Mouse (Mus musculus): ENCODE results near the gene Enthd1.

Gene Enthd1

GRCm38 (mm10) chr15:80490151-80490550 is 74.8 kb downstream of the Enthd1 start:
- no peak for DNase-seq (ENCODE audit: low read depth in 1 of 2, low spot score in 2 of 2)

GRCm38 (mm10) chr15:80488658-80489057 is 76.3 kb downstream of the Enthd1 start:
- no peak for DNase-seq (ENCODE audit: low read depth in 1 of 2, low spot score in 2 of 2)

- DNase-seq (ENCODE audit: low read depth in 1 of 2, low spot score in 2 of 2): no peak
These were observed 79.4 kb downstream of the Enthd1 start for GRCm38 (mm10) chr15:80485601-80486000.

- no peak for DNase-seq (ENCODE audit: low read depth in 1 of 2, low spot score in 2 of 2)
These were observed 81.8 kb downstream of the Enthd1 start for GRCm38 (mm10) chr15:80483041-80483705.

- DNase-seq (ENCODE audit: low read depth in 1 of 2, low spot score in 2 of 2): no peak
These were observed 82.6 kb downstream of the Enthd1 start for GRCm38 (mm10) chr15:80482348-80482747.

GRCm38 (mm10) chr15:80474429-80475002 is 90.4 kb downstream of the Enthd1 start:
- no peak for DNase-seq (ENCODE audit: low read depth in 1 of 2, low spot score in 2 of 2)

GRCm38 (mm10) chr15:80467876-80468275 is 97.1 kb downstream of the Enthd1 start:
- no peak for DNase-seq (ENCODE audit: low read depth in 1 of 2, low spot score in 2 of 2)

- DNase-seq (ENCODE audit: low read depth in 1 of 2, low spot score in 2 of 2): no peak
These were observed 102.8 kb downstream of the Enthd1 start for GRCm38 (mm10) chr15:80462106-80462505.

GRCm38 (mm10) chr15:80461446-80461845 is 103.5 kb downstream of the Enthd1 start:
- no peak for DNase-seq (ENCODE audit: low read depth in 1 of 2, low spot score in 2 of 2)

GRCm38 (mm10) chr15:80460011-80460410 is 104.9 kb downstream of the Enthd1 start:
- DNase-seq (ENCODE audit: low read depth in 1 of 2, low spot score in 2 of 2): no peak

GRCm38 (mm10) chr15:80457984-80458383 is 107.0 kb downstream of the Enthd1 start:
- peak in 1 of 2 experiments; percentile 21 for DNase-seq (ENCODE audit: low read depth in 1 of 2, low spot score in 2 of 2)

- DNase-seq (ENCODE audit: low read depth in 1 of 2, low spot score in 2 of 2): no peak
These were observed 110.5 kb downstream of the Enthd1 start for GRCm38 (mm10) chr15:80454486-80454885.

- DNase-seq (ENCODE audit: low read depth in 1 of 2, low spot score in 2 of 2): no peak
These were observed 112.5 kb downstream of the Enthd1 start for GRCm38 (mm10) chr15:80452425-80452824.

GRCm38 (mm10) chr15:80445956-80446687 is 118.8 kb downstream of the Enthd1 start:
- no peak for DNase-seq (ENCODE audit: low read depth in 1 of 2, low spot score in 2 of 2)

- no peak for DNase-seq (ENCODE audit: low read depth in 1 of 2, low spot score in 2 of 2)
These were observed 124.8 kb downstream of the Enthd1 start for GRCm38 (mm10) chr15:80440195-80440594.

GRCm38 (mm10) chr15:80438423-80438822 is 126.5 kb downstream of the Enthd1 start:
- no peak for DNase-seq (ENCODE audit: low read depth in 1 of 2, low spot score in 2 of 2)

- no peak for DNase-seq (ENCODE audit: low read depth in 1 of 2, low spot score in 2 of 2)
These were observed 127.0 kb downstream of the Enthd1 start for GRCm38 (mm10) chr15:80437996-80438395.

- no peak for DNase-seq (ENCODE audit: low read depth in 1 of 2, low spot score in 2 of 2)
These were observed 128.0 kb downstream of the Enthd1 start for GRCm38 (mm10) chr15:80436961-80437360.

GRCm38 (mm10) chr15:80430324-80430723 is 134.6 kb downstream of the Enthd1 start:
- DNase-seq (ENCODE audit: low read depth in 1 of 2, low spot score in 2 of 2): no peak

- DNase-seq (ENCODE audit: low read depth in 1 of 2, low spot score in 2 of 2): no peak
These were observed 146.8 kb downstream of the Enthd1 start for GRCm38 (mm10) chr15:80418146-80418545.

- DNase-seq (ENCODE audit: low read depth in 1 of 2, low spot score in 2 of 2): no peak
These were observed 147.9 kb downstream of the Enthd1 start for GRCm38 (mm10) chr15:80417066-80417465.

GRCm38 (mm10) chr15:80415132-80415531 is 149.8 kb downstream of the Enthd1 start:
- DNase-seq (ENCODE audit: low read depth in 1 of 2, low spot score in 2 of 2): no peak

Measured in monocyte, adult 2 months (primary cell).